Mouse (Mus musculus): ENCODE results near the gene Ifi206. TPM values are rescaled to one million over a fixed set of nuclear protein-coding genes. Genes with fewer than 3 reads are reported as not detected.

The Ifi206 gene
- polyA plus RNA-seq, 1 experiment from 2014 or later = 0.08 TPM

GRCm38 (mm10) chr1:173451665-173452064 is 39.2 kb downstream of the Ifi206 start:
- DNase-seq (ENCODE audit: low spot score) (no peak), ATAC-seq (no peak)
- no peaks in the 10 kb centered on the region for H3K27me3 ChIP-seq (replicated peaks; ENCODE audit: control insufficient read depth, insufficient read depth, low read length)
- H3K4me1 ChIP-seq (ENCODE audit: control insufficient read depth, insufficient read depth, low read length) = no peaks in the 10 kb centered on the region
- no peak overlapping the region for H3K27ac ChIP-seq (ENCODE audit: low read depth, low read length)
- H3K9me3 ChIP-seq (replicated peaks; ENCODE audit: control insufficient read depth, low read length) = no peaks in the 10 kb centered on the region
- H3K4me2 ChIP-seq (ENCODE audit: low read length) = no peak overlapping the region
- 89% methylated on average over 5 of the region's 5 CpGs for WGBS
- H3K4me3 ChIP-seq (ENCODE audit: low read depth, low read length) = no peak overlapping the region
- H3K36me3 ChIP-seq (ENCODE audit: control insufficient read depth, insufficient read depth, low read length) = no peaks in the 10 kb centered on the region
- H3K9ac ChIP-seq (ENCODE audit: low read length) = no peak overlapping the region

DNA sequence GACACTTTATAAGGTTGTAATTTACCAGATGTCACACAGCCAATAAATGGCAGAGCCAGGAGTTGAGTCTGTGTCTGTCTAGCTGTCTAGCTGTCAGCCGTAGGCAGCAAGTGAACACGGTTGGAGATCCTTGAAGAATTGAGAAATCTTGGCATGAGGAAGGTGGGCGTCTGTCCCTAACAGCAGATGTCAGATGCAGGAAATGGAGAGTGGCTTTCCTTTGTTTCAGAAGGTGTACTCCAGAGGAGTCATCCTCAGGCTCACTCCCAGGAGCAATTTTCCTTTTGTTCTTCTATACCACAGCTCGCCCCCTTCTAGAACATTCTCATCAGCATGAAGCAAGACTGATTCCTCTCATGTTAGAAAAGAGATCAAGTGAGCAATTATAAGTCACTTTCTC is 40.2 kb downstream of the Ifi206 start:
- ATAC-seq (no peak), DNase-seq (ENCODE audit: low spot score) (no peak)
- H3K9me3 ChIP-seq (replicated peaks; ENCODE audit: control insufficient read depth, low read length) = no peaks in the 10 kb centered on the region
- WGBS = 85% methylated on average over 4 of the region's 4 CpGs
- no peaks in the 10 kb centered on the region for H3K36me3 ChIP-seq (ENCODE audit: control insufficient read depth, insufficient read depth, low read length)
- H3K4me2 ChIP-seq (ENCODE audit: low read length) = no peak overlapping the region
- H3K9ac ChIP-seq (ENCODE audit: low read length) = no peak overlapping the region
- H3K27me3 ChIP-seq (replicated peaks; ENCODE audit: control insufficient read depth, insufficient read depth, low read length) = no peaks in the 10 kb centered on the region
- no peak overlapping the region for H3K27ac ChIP-seq (ENCODE audit: low read depth, low read length)
- no peaks in the 10 kb centered on the region for H3K4me1 ChIP-seq (ENCODE audit: control insufficient read depth, insufficient read depth, low read length)
- H3K4me3 ChIP-seq (ENCODE audit: low read depth, low read length) = no peak overlapping the region

DNA sequence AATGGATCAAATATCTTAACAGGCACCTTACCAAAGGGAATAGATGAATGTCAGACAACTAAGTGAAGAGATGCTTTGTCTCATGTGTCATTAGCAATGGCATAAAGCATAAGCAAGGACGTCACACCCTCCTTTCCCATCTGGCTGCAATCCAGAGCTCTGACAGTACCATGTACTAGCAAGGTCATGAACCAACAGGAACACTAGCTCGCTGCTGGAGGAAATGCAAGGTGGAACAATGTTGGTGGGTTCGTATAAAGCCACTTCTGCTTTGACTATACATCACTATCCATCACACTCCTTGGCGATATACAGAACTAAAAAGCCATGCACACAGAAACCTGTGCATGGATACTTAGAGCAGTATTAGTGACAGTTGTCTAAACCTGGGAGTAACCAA is 43.8 kb downstream of the Ifi206 start:
- no peak for ATAC-seq
- Histone ChIP-seq H3K9me3 (replicated peaks; ENCODE audit: control insufficient read depth, low read length) (no peaks in the 10 kb centered on the region), H3K4me3 (ENCODE audit: low read depth, low read length) (no peak overlapping the region), H3K4me2 (ENCODE audit: low read length) (no peak overlapping the region), H3K9ac (ENCODE audit: low read length) (no peak overlapping the region), H3K27ac (ENCODE audit: low read depth, low read length) (no peak overlapping the region), H3K27me3 (replicated peaks; ENCODE audit: control insufficient read depth, insufficient read depth, low read length) (no peaks in the 10 kb centered on the region), H3K36me3 (ENCODE audit: control insufficient read depth, insufficient read depth, low read length) (no peaks in the 10 kb centered on the region), H3K4me1 (ENCODE audit: control insufficient read depth, insufficient read depth, low read length) (no peaks in the 10 kb centered on the region)
- 78% methylated on average over 4 of the region's 4 CpGs for WGBS
- no peak for DNase-seq (ENCODE audit: low spot score)

DNA sequence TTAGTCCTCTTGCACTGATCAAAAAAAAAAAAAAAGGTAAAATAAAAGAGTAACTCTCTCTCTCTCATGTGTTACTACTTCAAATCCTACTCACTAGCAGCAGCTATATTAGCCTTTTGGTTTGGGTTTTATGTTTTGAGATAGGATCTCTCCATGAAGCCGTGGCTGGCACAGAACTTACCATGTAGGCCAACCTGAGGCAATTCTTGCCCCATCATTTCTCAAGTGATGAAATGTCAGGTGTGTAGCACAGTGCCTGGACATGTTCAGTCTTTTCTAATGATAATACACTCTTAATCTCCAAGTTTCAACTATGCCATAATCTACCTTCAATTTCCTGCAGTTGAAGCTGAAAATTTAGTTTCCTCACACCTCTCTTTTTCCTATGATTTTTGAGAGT is 47.8 kb downstream of the Ifi206 start:
- no peak overlapping the region for H3K4me2 ChIP-seq (ENCODE audit: low read length)
- H3K9me3 ChIP-seq (replicated peaks; ENCODE audit: control insufficient read depth, low read length) = no peaks in the 10 kb centered on the region
- no peak overlapping the region for H3K4me3 ChIP-seq (ENCODE audit: low read depth, low read length)
- H3K36me3 ChIP-seq (ENCODE audit: control insufficient read depth, insufficient read depth, low read length) = no peaks in the 10 kb centered on the region
- H3K4me1 ChIP-seq (ENCODE audit: control insufficient read depth, insufficient read depth, low read length) = no peaks in the 10 kb centered on the region
- H3K27ac ChIP-seq (ENCODE audit: low read depth, low read length) = no peak overlapping the region
- no peak for ATAC-seq
- no peak for DNase-seq (ENCODE audit: low spot score)
- 84% methylated on average over 1 of the region's 1 CpGs for WGBS
- H3K27me3 ChIP-seq (replicated peaks; ENCODE audit: control insufficient read depth, insufficient read depth, low read length) = no peaks in the 10 kb centered on the region
- no peak overlapping the region for H3K9ac ChIP-seq (ENCODE audit: low read length)

DNA sequence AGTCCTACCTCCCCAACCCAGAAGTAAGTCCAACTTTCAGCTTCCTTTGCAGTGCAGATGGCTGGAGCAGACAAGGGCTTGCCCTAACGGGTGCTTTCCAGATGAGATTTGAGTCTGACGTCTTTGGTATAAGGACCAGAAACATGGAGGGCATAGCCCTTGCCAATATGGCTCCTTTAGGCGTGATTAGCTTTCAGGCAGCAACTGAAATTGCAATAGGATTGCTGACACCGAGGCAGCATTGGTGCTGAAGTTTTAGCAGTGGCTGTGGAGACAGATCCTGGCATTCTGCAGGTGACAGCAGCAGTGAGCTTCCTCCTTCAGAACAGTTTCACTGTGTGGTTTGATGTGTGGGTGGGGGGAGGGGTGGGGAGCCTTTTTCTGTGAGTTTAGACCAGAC is 49.6 kb downstream of the Ifi206 start:
- no peaks in the 10 kb centered on the region for H3K9me3 ChIP-seq (replicated peaks; ENCODE audit: control insufficient read depth, low read length)
- ATAC-seq (no peak), DNase-seq (ENCODE audit: low spot score) (no peak)
- H3K4me1 ChIP-seq (ENCODE audit: control insufficient read depth, insufficient read depth, low read length) = no peaks in the 10 kb centered on the region
- no peak overlapping the region for H3K27ac ChIP-seq (ENCODE audit: low read depth, low read length)
- no peaks in the 10 kb centered on the region for H3K27me3 ChIP-seq (replicated peaks; ENCODE audit: control insufficient read depth, insufficient read depth, low read length)
- no peaks in the 10 kb centered on the region for H3K36me3 ChIP-seq (ENCODE audit: control insufficient read depth, insufficient read depth, low read length)
- 78% methylated on average over 4 of the region's 4 CpGs for WGBS
- no peak overlapping the region for H3K4me3 ChIP-seq (ENCODE audit: low read depth, low read length)
- H3K4me2 ChIP-seq (ENCODE audit: low read length) = no peak overlapping the region
- no peak overlapping the region for H3K9ac ChIP-seq (ENCODE audit: low read length)

DNA sequence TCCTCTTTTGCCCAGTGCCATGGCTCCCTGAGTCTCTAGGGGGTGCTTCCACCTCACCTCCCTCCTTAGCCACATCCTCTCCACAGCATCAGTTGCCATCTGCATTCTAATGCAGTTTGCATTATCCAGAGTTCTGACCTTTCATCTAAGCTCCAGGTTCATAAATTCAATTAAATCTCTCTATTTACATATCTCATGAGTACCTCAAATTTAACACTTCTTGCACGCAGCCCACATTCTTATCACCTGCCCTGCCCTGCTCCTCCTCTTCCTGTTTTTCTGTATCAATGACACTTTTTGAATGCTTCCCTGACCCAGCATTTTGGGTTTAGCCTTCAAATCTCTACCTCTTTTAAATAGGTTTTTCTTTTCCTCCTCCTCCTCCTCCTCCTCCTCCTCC is 50.2 kb downstream of the Ifi206 start:
- H3K9ac ChIP-seq (ENCODE audit: low read length) = no peak overlapping the region
- no peak overlapping the region for H3K27ac ChIP-seq (ENCODE audit: low read depth, low read length)
- H3K36me3 ChIP-seq (ENCODE audit: control insufficient read depth, insufficient read depth, low read length) = no peaks in the 10 kb centered on the region
- no peaks in the 10 kb centered on the region for H3K9me3 ChIP-seq (replicated peaks; ENCODE audit: control insufficient read depth, low read length)
- DNase-seq (ENCODE audit: low spot score) (no peak), ATAC-seq (no peak)
- H3K4me3 ChIP-seq (ENCODE audit: low read depth, low read length) = no peak overlapping the region
- no peak overlapping the region for H3K4me2 ChIP-seq (ENCODE audit: low read length)
- no peaks in the 10 kb centered on the region for H3K4me1 ChIP-seq (ENCODE audit: control insufficient read depth, insufficient read depth, low read length)
- no peaks in the 10 kb centered on the region for H3K27me3 ChIP-seq (replicated peaks; ENCODE audit: control insufficient read depth, insufficient read depth, low read length)
- WGBS = 85% methylated on average over 1 of the region's 1 CpGs

DNA sequence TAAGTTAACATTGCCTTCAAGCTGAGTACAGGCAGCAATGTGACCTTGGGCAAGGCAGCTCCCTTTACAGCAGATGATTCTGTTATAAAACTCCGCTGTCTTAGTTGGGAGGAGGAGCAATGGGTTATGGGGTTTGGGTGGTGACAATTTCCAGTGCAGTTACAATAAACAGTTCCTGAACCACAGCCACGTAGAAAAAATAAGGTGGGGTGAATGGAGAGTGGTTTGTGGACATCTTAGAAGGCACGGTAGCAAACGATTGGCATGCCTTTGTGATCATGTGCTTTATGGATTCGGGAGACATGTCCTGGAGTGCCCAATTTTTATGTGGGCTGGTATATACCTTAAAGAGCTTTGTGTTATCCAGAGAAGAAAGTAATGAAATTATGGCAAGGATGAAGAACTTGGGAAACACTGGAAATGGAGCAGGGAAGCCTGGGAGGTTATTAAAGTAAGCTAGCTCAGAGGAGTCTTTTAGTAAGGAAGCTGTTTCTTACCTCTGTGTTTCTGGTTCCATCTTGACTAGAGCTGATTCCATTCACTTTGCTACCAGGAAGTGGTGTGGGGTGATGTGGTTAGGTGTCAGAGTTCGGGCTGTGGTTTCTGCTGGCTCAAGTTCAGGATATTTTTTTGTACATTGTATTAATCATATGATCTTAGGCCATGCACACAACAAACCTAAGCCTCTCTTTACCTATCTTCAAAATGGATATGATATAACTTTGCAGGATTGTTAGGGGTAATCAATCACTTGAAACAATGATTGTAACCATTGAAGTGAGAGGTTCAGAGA is 53.5 kb downstream of the Ifi206 start:
- H3K27me3 ChIP-seq (replicated peaks; ENCODE audit: control insufficient read depth, insufficient read depth, low read length) = no peaks in the 10 kb centered on the region
- no peak overlapping the region for H3K9ac ChIP-seq (ENCODE audit: low read length)
- no peaks in the 10 kb centered on the region for H3K36me3 ChIP-seq (ENCODE audit: control insufficient read depth, insufficient read depth, low read length)
- no peak for ATAC-seq
- 86% methylated on average over 6 of the region's 6 CpGs for WGBS
- H3K9me3 ChIP-seq (replicated peaks; ENCODE audit: control insufficient read depth, low read length) = no peaks in the 10 kb centered on the region
- DNase-seq (ENCODE audit: low spot score) = no peak
- no peaks in the 10 kb centered on the region for H3K4me1 ChIP-seq (ENCODE audit: control insufficient read depth, insufficient read depth, low read length)
- no peak overlapping the region for H3K4me3 ChIP-seq (ENCODE audit: low read depth, low read length)
- no peak overlapping the region for H3K27ac ChIP-seq (ENCODE audit: low read depth, low read length)
- no peak overlapping the region for H3K4me2 ChIP-seq (ENCODE audit: low read length)

GRCm38 (mm10) chr1:173432411-173432810 is 58.4 kb downstream of the Ifi206 start:
- Histone ChIP-seq H3K4me1 (ENCODE audit: control insufficient read depth, insufficient read depth, low read length) (no peaks in the 10 kb centered on the region), H3K9ac (ENCODE audit: low read length) (no peak overlapping the region), H3K27ac (ENCODE audit: low read depth, low read length) (no peak overlapping the region), H3K9me3 (replicated peaks; ENCODE audit: control insufficient read depth, low read length) (no peaks in the 10 kb centered on the region), H3K27me3 (replicated peaks; ENCODE audit: control insufficient read depth, insufficient read depth, low read length) (no peaks in the 10 kb centered on the region), H3K4me3 (ENCODE audit: low read depth, low read length) (no peak overlapping the region), H3K4me2 (ENCODE audit: low read length) (no peak overlapping the region), H3K36me3 (ENCODE audit: control insufficient read depth, insufficient read depth, low read length) (no peaks in the 10 kb centered on the region)
- no peak for ATAC-seq
- 100% methylated on average over 2 of the region's 2 CpGs for WGBS
- DNase-seq (ENCODE audit: low spot score) = no peak

GRCm38 (mm10) chr1:173429995-173430699 is 60.7 kb downstream of the Ifi206 start:
- WGBS = 87% methylated on average over 5 of the region's 5 CpGs
- no peak overlapping the region for H3K4me3 ChIP-seq (ENCODE audit: low read depth, low read length)

More at GRCm38 (mm10) chr1:173429995-173430699, 60.7 kb downstream of the Ifi206 start:
- DNase-seq (ENCODE audit: low spot score) (no peak), ATAC-seq (no peak)
- Histone ChIP-seq H3K27me3 (replicated peaks; ENCODE audit: control insufficient read depth, insufficient read depth, low read length) (no peaks in the 10 kb centered on the region), H3K9ac (ENCODE audit: low read length) (no peak overlapping the region), H3K4me2 (ENCODE audit: low read length) (no peak overlapping the region), H3K27ac (ENCODE audit: low read depth, low read length) (no peak overlapping the region), H3K9me3 (replicated peaks; ENCODE audit: control insufficient read depth, low read length) (no peaks in the 10 kb centered on the region), H3K4me1 (ENCODE audit: control insufficient read depth, insufficient read depth, low read length) (no peaks in the 10 kb centered on the region), H3K36me3 (ENCODE audit: control insufficient read depth, insufficient read depth, low read length) (no peaks in the 10 kb centered on the region)
